Mouse (Mus musculus): ENCODE measurements around the gene Spaca4. TPM values are rescaled to one million over a fixed set of nuclear protein-coding genes. Genes with fewer than 3 reads are reported as not detected.

The Spaca4 gene
- polyA plus RNA-seq, 2 experiments, result not detected

DNA sequence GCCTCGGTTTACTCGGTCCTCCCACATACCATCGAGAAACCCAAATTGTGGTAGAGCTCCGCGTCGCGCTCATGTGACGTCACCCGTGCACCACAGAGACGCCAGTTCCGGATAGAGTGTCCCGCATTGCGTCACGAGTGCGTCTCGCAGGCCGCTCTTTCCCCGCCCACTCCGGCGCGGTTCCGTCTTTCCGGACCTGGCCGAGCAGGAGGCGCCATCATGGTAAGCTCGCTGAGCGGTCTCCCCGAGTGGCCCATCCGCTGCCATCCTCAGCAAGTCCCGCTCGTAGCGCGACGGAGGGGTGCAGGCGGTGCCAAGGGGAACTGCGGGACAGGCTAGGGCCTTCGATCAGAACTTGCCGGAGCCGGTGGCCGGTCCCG is 7.7 kb downstream of the Spaca4 start, which contains the start of gene Sphk2:
Sphk2 (minus strand) TSS at position 85 of the 380 bp plus-strand sequence.
- Histone ChIP-seq H3K36me3 (replicated peaks; ENCODE audit: control insufficient read depth, insufficient read depth, low read depth) (peaks cover 34% of the 10 kb centered on the region), H3K4me3 (ENCODE audit: insufficient read depth in 1 of 2, low read depth in 2 of 2, low read length in 2 of 2) (peak within 1 kb of the TSS; percentile 90), H3K27me3 (ENCODE audit: control insufficient read depth, insufficient read depth, low read length) (no peaks in the 10 kb centered on the region), H3K4me1 (replicated peaks; ENCODE audit: control insufficient read depth in 2 of 2, insufficient read depth in 2 of 2, low read length in 1 of 2) (peaks cover 21 to 26% of the 10 kb centered on the region in 2 experiments), H3K9ac (replicated peaks) (peak within 1 kb of the TSS; percentile 99), H3K27ac (peak within 1 kb of the TSS; percentile 78), H3K9me3 (ENCODE audit: control insufficient read depth, low read length) (no peaks in the 10 kb centered on the region), H3K4me2 (ENCODE audit: low read depth) (peak within 1 kb of the TSS; percentile 81)
- DNase-seq (ENCODE audit: low read depth in 3 of 3, low spot score in 3 of 3), result peak; percentile 93 to 95 (median 94)
- no peak; the same call in 1 of the 2 replicates for TF ChIP-seq EP300 (IDR thresholded peaks at IDR 0.05; ENCODE audit: low read depth)
- TF ChIP-seq CTCF (IDR thresholded peaks at IDR 0.05; ENCODE audit: low read depth), result 0 out of 2 replicates have a peak, but pooled peaks have one; percentile 38
- peak; percentile 70 for ATAC-seq (ENCODE audit: insufficient read depth)
- under 1% methylated on average over 41 of the region's 41 CpGs for WGBS (ENCODE audit: insufficient replicate concordance)

DNA sequence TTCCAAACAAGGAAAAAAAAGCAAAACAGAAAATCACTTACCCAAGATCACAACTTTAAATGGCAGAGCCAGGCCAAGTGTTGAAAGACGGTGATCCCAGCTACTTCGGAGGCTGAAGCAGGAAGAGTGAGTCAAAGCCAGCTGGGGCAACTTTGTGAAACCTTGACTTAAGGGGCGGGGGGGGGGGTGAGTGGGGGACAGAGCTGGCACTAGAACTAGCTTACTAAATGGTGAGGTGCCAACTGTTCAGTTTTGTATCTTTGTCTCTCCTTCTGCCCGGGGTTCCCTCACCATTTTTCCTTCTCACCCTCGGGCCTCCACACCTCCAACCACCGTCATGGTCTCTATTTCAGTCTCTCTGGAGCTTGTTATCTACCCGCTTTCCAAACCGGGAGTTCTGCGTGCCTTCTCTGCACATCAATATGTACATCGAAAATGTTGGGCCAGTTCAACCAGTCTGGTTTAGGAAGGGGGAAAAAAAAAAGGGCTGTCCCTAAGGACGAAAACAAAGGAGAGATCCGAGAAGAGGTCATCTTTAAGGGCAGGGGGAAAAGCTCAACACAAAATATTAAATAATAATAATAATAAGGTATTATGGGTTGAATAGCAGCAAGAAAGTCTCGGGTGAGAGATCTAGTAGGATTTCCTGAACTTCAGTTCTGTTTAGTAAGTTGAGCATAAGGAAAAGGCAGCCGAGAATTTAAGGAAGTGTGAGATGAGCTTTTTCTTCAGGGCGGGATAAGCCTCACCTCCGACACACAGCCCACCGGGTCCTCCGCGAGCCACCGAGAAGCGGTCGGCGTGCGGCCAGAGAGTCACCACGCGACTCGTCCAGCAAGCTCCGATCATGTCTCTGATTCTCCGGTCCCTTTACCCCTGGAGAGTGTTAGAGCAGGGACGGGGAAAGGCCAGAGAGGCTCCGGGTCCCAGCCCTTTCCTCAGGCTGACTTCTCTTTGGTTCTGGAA is 8.4 kb downstream of the Spaca4 start:
- peak overlapping the region; percentile 73 for H3K27ac ChIP-seq

DNA sequence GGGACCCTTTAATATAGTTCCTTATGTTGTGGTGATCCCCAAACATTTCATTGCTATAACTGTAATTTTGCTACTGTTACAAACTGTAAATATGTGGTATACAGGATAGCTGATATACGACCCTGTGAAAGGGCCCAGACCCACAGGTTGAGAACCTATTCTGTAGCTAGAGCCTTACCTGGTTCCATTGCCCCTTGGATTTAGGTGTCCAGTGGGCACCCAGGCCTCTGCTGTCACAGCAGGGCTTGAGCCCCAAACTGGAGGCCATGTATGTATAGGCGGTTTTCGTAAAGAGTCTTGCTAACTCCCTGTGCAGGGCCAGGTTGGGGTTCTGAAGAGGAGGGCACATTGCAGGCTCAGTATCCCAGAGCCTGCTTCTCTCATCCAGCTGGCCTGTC is 9.2 kb downstream of the Spaca4 start:
- TF ChIP-seq CTCF (IDR thresholded peaks at IDR 0.05; ENCODE audit: low read depth), result no peak
- TF ChIP-seq EP300 (IDR thresholded peaks at IDR 0.05; ENCODE audit: low read depth), result no peak
- Histone ChIP-seq H3K9ac (replicated peaks) (peak overlapping the region; percentile 99), H3K4me1 (replicated peaks; ENCODE audit: control insufficient read depth in 2 of 2, insufficient read depth in 2 of 2, low read length in 1 of 2) (peaks cover 21 to 26% of the 10 kb centered on the region in 2 experiments), H3K4me2 (ENCODE audit: low read depth) (peak overlapping the region; percentile 81), H3K27me3 (ENCODE audit: control insufficient read depth, insufficient read depth, low read length) (no peaks in the 10 kb centered on the region), H3K36me3 (replicated peaks; ENCODE audit: control insufficient read depth, insufficient read depth, low read depth) (peaks cover 30% of the 10 kb centered on the region), H3K9me3 (ENCODE audit: control insufficient read depth, low read length) (no peaks in the 10 kb centered on the region), H3K27ac (peak overlapping the region; percentile 73; the same call in 1 of the 2 replicates), H3K4me3 (ENCODE audit: insufficient read depth in 1 of 2, low read depth in 2 of 2, low read length in 2 of 2) (peak overlapping the region; percentile 90)
- DNase-seq (ENCODE audit: low read depth in 3 of 3, low spot score in 3 of 3) (no peak), ATAC-seq (ENCODE audit: insufficient read depth) (no peak)
- WGBS (ENCODE audit: insufficient replicate concordance), result 59% methylated on average over 3 of the region's 3 CpGs

More for the DNA sequence above, 8.4 kb downstream of the Spaca4 start:
- Histone ChIP-seq H3K9ac (replicated peaks) (peak overlapping the region; percentile 99), H3K4me3 (ENCODE audit: insufficient read depth in 1 of 2, low read depth in 2 of 2, low read length in 2 of 2) (peak overlapping the region; percentile 90), H3K9me3 (ENCODE audit: control insufficient read depth, low read length) (no peaks in the 10 kb centered on the region), H3K4me2 (ENCODE audit: low read depth) (peak overlapping the region; percentile 81), H3K4me1 (replicated peaks; ENCODE audit: control insufficient read depth in 2 of 2, insufficient read depth in 2 of 2, low read length in 1 of 2) (peaks cover 21 to 26% of the 10 kb centered on the region in 2 experiments), H3K36me3 (replicated peaks; ENCODE audit: control insufficient read depth, insufficient read depth, low read depth) (peaks cover 31% of the 10 kb centered on the region), H3K27me3 (ENCODE audit: control insufficient read depth, insufficient read depth, low read length) (no peaks in the 10 kb centered on the region)
- WGBS (ENCODE audit: insufficient replicate concordance), result 5% methylated on average over 31 of the region's 31 CpGs
- DNase-seq (ENCODE audit: low read depth in 3 of 3, low spot score in 3 of 3) (no peak), ATAC-seq (ENCODE audit: insufficient read depth) (peak; percentile 45)
- TF ChIP-seq CTCF (IDR thresholded peaks at IDR 0.05; ENCODE audit: low read depth), result no peak
- no peak for TF ChIP-seq EP300 (IDR thresholded peaks at IDR 0.05; ENCODE audit: low read depth)

DNA sequence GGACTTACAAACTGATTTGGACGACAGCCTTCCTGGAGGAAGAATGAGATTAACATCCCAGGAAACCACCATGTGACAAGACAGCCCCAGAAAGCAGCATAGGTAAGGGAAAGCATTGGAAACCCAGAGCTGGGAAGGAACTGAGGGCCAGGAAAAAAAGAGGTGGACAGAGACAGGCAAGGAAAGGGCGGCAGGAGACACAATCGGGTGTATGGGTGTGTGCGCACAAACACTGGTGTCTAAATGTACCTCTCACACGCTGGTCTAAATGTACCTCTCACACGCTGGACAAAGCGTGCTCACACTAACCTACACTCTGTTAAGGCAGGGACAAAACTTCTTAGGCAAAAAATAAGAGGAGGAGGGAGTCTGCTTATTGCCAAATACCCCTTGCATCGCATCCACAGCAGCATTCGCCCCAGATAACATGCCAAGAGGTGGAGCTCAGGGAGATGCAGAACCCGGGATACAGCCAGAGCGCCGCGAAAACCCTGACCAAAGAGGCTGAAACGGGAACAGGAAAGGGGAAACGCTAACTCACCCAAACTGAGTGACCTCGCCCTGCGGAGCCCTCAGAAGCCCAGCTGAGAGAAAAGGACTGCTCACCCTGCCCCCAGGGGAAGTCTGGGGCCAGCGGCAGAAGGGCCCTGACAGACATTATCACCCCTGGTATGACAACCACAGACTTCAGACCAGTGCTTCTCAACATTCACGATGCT is 9.7 kb downstream of the Spaca4 start:
- Histone ChIP-seq H3K4me1 (replicated peaks; ENCODE audit: control insufficient read depth in 2 of 2, insufficient read depth in 2 of 2, low read length in 1 of 2) (peaks cover 21 to 26% of the 10 kb centered on the region in 2 experiments), H3K9me3 (ENCODE audit: control insufficient read depth, low read length) (no peaks in the 10 kb centered on the region), H3K27me3 (ENCODE audit: control insufficient read depth, insufficient read depth, low read length) (no peaks in the 10 kb centered on the region), H3K36me3 (replicated peaks; ENCODE audit: control insufficient read depth, insufficient read depth, low read depth) (peaks cover 27% of the 10 kb centered on the region), H3K9ac (replicated peaks) (peak overlapping the region; percentile 99), H3K4me3 (ENCODE audit: insufficient read depth in 1 of 2, low read depth in 2 of 2, low read length in 2 of 2) (peak overlapping the region; percentile 35 to 90), H3K4me2 (ENCODE audit: low read depth) (peak overlapping the region; percentile 81), H3K27ac (peak overlapping the region; percentile 73)
- 40% methylated on average over 19 of the region's 19 CpGs for WGBS (ENCODE audit: insufficient replicate concordance)
- TF ChIP-seq EP300 (IDR thresholded peaks at IDR 0.05; ENCODE audit: low read depth) (no peak), CTCF (IDR thresholded peaks at IDR 0.05; ENCODE audit: low read depth) (no peak)
- no peak for ATAC-seq (ENCODE audit: insufficient read depth)
- DNase-seq (ENCODE audit: low read depth in 3 of 3, low spot score in 3 of 3), result no peak
